Mouse (Mus musculus) activated CD4-positive, CD25-positive, alpha-beta regulatory T cell, adult 4 months (primary cell): Measurements from ENCODE around the gene Tm7sf3. TPM values are rescaled to one million over a fixed set of nuclear protein-coding genes. Genes with fewer than 3 reads are reported as not detected.

Source experiments
- ATAC-seq: one replicate; pipeline ENCODE4 v1.8.0; 2017
- polyA plus RNA-seq, 2 experiments: library from polyadenylated mRNA; unstranded; fragments of 100-300 nt; shearing (Covaris generic); gene quantifications; one replicate each; pipeline ENCODE4 v1.2.1; 2017

Gene Tm7sf3
- 1 to 10 TPM; 2.5 to 4.7 TPM for polyA plus RNA-seq

DNA sequence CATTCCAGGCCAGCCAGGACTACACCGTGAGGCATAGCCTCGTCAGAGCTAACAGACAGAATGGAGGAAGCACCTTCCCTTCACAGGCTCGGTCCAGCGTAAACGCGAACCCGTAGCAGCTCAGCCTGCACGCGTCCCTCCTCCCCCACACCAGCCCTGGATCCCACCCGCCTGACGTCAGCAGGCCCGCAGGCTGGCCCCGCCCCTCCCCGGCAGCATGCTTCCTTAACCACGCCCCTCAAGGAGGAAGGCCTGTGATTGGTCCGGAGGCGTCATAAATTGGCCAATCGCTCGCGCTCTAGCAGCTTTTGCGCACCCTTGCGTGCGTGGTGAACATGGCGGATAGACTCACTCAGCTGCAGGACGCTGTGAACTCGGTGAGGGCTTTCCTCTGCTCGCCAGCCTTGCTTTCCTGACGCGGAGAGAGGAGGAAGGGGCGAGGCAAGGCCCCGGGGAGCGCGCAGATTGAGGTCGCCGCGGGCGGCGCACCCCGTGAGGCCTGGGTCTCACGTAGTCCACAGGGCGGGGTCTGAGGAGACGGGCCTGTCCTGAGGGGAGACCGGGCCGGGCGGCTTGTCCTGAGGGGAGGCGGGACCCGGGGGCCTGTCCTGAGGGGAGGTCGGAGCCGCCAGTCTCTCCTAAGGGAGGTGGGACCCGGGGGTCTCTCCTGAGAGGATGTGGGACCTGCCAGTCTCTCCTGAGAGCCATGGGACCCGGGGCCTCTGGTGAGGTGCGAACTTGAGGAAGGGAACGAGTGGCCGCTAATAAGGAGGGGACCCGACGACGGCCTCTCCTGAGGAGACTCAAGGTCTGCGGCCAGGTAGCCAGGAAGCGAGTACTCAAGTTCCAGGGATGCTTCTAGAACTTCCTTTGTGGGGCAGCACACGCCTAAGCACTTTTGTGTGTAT is at the start of gene Tm7sf3, which contains the start of gene Med21:
Gene Tm7sf3 (minus strand): TSS at position 549 of the 908 bp plus-strand sequence.
Gene Med21 (plus strand): TSS at position 272 of the 908 bp plus-strand sequence.
- ATAC-seq, result peak; percentile 96

DNA sequence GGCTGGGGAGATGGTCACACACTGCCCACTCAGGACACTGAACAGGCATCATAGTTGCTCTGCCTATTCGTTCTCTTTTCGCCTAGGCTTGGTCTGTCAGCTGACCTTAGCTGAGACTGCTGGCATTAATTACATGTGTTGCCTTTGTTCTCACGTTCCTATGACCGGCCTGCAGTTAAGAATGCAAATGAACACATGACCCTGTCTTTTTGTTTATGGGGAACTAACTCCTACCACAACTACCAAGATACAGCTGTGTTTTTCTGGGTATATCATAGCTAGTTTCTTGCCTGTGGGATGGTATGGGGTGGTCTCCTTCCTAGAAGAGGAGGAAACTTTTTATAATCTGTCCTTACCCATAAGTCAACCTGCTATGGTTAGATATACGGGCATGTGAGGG is 46.2 kb upstream of the Tm7sf3 start:
- ATAC-seq, result no peak

DNA sequence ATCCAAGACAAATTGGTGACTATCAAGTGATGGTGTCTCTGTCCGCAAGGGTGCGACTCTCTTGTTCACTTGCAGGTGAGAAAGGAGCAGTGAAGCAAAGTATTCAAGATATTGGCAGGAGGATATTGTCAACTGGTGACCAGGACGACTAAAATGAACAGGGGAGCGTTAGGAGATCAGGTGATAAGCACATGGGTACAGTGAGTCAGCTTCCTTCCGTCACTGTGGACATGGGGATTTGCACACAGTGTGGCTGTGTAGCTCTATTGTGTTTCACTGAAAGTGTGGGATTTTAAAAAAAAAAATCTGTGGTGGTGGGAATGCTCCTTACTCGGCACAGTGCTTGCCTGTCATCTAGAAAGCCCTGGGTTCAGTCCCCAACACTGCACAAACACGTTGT is 45.4 kb upstream of the Tm7sf3 start:
- ATAC-seq, result peak; percentile 28

DNA sequence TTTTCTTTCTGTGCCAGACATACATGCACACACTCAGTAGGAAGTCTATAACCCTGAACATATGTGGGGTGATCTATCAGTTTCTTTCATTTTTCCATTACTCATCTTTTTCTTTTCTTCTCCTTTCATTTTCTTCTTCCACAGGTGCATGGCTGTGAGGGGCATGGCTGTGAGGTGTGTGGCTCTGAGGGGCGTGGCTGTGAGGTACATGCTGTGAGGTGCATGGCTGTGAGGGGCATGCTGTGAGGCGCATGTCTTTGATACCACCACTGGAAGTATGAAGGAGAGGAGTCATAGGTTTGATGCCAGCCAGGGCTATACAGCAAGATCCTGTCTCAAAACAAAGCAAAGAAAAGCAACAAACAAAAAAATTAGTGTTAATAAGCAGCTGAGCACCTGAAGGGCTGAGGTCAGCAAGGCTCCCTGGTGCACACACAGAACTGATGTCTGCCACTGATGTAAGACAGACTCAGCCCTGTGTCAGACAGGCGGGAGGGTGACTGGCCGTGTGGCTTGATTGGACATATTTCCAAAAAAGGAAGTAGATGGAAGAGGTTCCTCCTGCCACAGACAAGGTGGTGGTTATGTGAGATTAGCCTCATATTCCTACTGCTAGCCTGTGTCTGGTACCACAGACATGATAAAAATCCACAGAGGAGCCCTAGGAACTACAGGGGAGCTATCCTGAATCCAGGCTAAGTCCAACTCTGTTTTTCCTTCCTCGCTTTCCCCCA is 44.0 kb upstream of the Tm7sf3 start:
- ATAC-seq, result peak; percentile 70

DNA sequence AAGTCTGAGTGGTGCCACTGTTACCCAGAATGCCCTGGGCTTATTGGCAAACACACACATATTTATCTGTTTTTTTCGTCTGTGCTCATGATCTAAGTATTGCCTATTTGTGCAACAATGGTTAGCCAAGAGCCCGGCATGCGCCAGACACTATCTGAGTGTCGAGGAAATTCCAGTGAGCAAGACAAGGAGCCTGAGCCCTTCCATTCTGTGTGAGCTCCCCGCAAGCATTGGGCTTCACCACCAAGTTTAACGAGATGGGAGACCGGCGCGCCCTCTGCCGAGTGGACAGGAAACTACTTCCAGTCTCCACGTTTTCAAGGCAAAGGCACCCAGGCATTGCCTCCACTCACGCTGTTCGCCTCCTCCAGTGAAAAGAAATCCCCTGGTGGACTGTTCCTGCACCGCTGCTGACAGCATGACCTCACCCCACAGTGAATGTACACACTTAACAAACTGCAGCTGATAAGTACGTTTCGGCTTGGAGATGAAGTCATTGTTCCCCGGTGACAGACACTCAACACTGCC is 43.2 kb upstream of the Tm7sf3 start:
- peak; percentile 72 for ATAC-seq

DNA sequence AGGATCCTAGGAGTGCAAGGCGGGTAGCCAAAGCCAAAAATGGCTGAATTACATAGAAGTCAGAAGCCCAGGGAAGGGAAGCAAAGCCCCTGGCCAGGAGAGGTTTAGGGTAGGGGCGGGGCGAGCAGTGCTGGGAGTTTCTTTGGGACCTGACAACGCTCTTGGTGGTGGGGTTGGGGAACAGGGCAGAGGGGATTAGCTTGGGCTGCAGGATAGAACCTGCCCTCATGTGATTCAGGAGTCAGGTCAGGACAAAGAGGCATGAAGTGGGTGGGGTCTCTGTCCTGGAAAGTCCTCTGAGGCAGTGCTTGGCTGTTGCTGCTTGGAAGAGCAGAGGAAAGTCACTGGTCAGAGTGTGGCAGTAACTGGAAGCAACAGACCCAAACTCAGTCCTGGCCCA is 41.3 kb upstream of the Tm7sf3 start:
- no peak for ATAC-seq

DNA sequence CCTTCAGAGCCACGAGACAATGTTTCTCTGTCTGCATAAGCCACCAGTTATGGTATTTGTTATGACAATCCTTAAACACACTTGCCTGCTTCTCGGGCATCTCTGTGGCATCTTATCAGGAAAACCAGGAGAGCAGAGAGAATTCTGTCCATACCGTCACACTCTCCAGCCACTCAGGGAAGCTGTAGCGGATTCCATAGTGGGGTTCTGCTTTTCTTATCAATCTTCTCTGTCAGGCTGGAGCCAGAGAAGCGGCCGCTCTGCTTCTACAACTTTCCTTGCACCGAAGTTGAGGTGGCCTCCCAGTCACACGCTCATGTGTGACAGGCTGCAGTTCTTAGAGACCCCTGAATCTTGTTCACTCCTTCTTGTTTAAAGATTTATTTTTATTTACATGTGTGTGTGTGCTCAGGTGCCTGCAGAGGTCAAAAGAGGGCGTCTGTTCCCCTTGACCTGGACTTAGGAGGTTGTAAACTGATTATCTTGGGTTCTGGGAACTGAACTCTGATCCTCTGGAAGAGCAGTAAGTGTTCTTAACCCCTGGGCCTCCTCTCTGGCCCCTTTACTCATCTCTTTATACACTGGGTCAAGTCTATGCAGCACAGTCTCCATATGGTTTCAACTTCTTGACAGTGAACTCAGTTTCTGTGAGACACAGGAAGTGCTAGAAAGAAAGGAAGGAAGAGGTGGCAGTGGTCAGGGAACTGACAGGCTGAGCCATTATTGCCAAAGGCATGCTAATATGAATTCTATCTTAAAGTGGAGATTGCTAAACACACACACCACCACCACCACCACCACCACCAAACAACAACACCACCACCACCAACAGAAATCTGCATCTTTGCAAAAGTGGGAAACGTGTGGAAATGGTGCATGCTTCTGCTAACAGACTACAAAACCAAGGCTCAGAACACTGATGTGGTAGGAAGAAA is 35.8 kb upstream of the Tm7sf3 start:
- ATAC-seq, result no peak

DNA sequence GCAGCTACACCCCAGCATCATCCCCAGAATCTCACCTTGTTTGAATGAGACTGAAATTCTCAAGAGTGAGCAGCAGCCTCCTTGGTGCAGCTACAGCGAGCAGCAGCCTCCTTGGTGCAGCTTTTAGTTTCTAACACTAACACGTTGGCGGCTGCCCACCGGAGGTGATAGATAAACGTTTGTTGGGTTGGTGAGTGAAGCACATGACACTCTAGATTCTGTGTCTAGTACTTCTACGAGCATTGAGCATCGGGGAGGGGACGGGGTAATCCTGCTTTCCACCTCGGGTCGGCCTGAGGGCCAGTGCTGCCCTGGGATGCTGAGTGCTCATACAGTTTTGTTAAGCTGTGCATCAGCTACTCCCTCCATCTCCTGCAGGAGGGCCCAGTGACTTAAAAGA is 34.3 kb upstream of the Tm7sf3 start:
- ATAC-seq, result no peak

DNA sequence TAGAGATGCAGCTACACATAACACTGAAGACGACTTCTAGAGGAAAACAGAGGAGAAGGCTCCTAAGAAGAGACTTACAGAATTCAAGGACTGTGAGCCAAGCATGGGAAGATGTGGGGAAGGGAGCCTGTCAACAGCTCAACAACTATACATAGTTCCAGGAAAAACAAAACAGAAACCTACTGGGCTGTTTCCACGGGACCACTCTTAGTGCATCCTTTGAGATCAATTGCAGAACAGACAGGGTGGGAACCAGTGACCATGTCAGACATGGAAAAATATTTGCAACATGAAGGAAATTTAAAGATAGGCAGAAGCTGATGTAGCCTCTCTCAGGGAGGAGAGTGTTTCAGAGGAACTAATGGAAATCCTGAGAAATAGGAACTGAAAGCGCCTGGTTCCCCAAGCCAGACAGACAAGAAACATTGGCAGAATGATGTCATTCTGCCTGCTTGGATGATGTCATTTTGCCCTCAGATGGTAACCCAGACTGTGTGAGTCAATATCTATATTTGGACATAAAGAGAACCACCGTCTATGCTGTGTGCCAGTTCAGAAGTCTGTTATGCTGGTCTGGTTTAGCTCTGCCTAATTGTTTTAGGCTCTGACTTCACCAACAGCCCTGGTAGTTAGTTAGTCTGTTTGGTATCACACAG is 32.4 kb upstream of the Tm7sf3 start:
- no peak for ATAC-seq

DNA sequence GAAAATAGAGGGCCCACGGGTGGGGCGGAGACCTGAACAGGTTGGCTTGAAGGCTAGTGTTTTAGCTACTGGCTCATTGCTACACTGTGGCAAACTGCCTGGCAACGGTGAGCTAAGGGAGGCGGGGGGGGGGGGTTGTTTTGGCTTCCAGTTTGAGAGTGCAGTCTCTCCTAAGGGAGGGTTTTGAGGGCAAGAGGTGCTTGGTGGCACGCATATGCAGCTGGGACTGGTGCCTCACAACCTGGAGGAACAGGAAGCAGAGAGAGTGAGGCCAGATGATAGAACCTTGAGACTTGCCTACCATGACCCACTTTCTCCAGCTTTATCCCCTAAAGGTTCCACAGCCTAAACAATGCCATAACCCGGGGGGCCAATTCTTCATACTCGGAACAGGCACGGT is 31.8 kb upstream of the Tm7sf3 start:
- no peak for ATAC-seq

DNA sequence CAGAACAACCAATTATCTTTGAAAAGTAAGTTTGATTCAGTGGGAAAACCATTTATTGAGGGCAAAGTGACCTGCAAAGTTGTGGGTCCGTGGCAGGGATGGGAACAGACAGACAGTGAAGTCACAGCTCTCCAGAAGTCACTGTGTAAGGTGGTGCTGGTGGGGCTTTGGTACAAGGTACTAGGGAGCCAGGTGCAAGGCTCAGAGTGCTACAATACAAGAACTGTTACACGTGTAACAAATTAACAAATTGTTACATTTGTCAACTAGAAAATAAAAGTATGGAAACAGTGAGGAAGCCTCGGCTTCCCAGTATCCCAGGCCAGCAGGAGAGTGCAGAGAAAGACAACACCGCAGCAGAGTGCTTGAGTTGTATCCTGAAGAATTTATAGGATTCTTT is 31.1 kb upstream of the Tm7sf3 start:
- ATAC-seq, result no peak

DNA sequence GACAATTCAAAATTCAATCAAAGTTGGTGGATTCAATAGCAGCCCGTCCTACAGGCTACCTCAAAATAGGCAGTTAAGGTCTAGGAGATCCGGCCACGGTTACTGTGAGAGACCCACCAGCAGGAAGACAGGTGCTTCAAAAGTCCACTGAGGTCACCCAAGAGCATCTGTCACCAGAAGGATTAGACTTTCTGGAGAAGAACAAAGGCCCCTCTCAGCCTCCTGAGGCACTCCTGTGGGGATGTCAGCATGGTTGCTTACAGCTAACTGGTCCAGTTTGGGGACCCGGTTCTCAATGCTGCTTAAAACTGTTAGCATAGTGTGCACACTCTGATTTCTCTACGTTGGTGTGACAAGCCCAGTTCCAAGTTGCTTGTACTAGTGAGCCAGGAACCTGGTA is 29.5 kb upstream of the Tm7sf3 start:
- ATAC-seq, result no peak

DNA sequence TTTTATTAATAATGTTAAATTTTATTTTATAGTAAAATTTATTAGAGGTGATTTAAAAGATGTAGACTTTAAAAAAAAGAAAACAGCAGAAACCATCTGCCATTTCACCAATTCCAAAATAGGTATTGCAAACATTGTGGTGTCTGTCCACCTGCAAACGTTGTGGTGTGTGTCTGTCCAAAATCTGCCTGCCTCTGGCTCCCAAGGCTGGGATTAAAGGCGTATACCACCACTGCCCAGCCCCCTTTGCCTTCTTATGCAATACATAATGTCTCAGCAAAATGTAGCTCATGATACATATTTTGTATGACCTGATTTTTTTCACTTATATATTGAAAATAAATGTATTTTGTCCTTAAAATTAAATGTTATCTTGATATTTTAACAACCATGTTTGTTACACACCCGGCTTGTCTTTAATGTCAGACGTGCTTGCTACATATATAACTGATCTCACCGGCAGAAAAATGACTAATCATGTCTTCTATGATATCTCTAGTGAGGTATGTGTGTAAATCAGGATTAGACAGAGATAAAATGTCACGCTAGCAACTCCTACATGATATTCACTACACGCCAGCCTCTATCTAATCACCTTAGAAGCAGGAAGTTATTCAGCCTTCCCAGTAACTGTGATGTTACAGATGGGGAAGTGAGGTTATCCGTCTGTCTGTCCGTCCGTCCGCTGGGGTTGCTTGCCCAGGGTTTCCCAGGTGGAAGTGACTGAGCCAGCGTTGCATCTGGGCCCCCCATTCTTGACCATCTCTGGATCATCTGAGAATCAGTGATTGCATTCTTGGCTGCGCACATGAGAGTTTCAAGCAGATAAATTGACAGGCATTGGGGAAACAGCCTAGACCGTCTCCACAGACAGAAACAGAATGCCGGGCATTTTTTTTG is 28.6 kb upstream of the Tm7sf3 start:
- ATAC-seq, result peak; percentile 32

DNA sequence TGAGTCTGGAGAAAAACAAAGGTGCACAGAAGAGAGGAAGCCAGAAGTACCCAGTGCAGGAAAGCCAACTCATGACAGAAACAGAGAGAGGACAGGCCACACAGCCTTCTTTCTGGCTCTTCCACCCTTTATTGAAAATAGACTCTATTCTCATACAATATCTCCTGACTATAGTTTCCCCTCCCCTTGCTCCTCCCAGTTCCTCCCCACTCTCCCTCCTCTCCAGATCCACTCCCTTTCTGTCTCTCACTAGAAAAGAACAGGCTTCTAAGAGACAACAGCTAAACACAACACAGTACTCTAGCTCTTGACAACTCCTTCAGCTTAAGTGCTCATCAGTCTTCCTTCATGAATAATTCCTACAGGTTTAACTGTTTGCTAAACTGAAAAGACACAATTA is 26.0 kb upstream of the Tm7sf3 start:
- ATAC-seq, result no peak

DNA sequence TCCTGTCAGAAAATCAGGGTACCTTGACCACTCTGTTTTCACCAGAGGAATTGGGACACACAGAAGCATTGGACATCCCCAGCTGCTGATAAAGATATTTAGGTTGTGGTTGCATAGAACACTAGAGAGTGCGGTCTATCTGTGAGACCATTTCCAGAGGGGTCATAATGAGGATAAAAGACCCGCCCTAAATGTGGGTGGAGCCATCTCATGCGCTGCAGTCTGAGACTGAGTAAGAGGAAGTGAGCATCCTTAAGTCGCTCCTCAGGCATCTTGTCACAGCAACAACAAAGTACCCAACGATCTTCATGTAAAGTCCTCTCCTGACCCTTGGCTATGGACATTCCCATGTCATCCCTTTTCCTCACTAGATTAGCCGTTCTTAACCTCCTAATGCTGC is 24.2 kb upstream of the Tm7sf3 start:
- ATAC-seq, result no peak

DNA sequence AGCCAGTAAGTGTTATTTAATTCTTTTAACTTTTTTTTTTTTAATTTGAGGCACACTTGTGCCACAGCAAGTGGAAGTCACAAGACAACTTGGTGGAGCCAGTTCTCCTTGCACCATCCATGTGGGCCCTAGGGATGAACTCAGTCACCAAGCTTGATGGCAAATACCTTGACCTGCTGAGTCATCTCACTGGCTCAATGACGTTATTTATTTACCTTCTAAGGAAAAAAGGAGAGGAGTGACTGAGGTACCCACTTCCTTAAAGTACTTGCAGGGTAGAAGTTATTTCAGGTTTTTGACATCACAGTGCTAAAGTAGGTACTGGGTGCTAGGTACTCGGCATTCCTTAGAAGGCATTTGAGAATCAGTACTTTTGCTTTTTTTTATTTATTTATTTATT is 22.8 kb upstream of the Tm7sf3 start:
- no peak for ATAC-seq

DNA sequence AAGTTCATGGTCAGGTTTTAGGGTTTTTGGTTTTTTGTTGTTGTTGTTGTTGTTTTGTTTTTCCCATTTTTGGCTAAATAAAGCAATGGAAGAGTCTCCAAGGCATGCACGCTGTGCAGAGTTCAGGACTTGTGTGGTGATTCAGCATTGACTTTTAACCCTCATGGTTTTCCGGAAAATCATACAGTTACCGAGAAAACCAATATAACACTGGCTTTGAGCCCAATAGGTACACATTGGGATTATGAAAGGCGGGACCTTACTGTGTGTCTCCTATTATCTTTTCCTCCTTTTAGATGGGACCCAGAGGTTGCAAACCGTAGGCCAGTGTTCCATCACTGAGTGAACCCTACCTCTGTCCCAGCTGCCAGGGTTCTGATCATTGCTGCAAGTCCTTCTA is 22.3 kb upstream of the Tm7sf3 start:
- ATAC-seq, result no peak

DNA sequence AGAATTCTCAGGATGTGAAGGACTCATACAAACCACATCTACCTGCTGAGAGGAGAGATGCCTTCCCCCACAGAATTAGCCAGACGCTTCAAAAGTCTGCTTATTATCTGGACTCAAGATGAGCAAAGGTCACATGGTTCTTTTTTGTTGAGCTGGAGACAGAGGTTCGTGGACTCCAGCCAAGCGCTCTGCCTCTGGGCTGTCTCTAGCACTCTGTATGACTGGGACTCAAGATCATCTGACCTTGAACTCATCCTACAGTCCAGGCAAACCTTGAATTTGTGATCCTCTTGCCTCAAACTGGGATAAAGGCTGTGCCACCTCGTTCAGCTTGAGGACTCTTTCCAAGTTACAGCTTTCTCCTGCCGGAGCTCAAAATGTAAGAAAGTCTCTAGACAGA is 21.5 kb upstream of the Tm7sf3 start:
- ATAC-seq, result no peak

DNA sequence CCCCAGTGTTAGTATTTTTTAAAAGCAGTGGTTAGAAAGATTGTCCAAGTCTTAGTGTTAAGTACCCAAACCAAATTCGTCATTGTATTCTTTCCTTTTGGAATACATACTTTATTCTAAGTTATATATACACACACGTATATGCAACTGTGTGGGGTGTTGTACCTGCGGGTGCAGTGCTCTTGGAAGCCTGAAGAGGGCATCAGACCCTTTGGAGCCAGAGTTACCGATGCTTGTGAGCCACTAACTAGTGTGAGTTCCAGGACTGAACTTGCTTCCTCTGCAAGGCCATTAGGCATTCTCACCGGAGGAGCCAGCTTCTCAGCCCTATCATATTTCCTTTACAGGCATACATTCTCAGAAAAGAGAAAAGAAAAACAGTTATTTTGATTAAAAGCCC is 20.1 kb upstream of the Tm7sf3 start:
- peak; percentile 71 for ATAC-seq

DNA sequence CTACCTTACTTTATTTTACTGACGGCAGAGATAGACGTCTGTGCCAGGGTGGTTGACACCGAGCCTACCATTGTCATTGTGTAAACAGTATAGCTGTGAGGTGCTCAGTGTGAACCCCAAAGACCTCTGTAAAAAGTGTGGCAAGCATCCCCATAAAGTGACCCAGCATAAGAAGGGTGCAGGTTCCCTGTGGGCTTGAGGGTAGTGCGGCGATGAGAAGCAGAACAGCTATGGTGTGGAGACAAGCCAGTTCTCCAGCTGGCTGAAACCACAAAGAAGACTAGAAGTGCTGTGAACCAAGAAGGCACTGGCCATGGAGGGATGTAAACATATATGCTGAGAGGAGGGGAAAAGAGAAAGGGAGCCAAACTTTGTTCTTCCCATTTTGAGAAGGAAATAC is 19.0 kb upstream of the Tm7sf3 start:
- ATAC-seq, result no peak

DNA sequence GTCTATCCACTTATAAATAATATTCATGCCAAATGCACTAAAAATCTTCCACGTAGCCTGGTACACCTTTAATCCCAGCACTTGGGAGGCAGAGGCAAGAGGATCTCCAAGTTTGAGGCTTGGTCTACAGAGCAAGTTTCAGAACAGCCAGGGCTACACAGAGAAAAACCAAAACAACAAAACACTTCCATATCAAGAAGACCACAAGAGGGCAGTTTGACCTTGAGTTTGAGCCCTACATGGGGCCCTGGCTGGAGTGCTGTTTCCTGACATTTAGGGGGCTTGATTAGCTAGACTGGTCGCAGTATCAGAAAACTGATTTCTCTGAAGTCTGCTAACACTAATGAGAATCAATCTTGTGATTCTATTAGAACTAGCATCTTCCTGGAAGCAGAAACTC is 18.0 kb upstream of the Tm7sf3 start:
- no peak for ATAC-seq
